18 mouse cellular contexts compared by ENCODE assay signal in genomic region chr7:110270455-110270854, GRCm38 (mm10). TPM values are rescaled to one million over a fixed set of nuclear protein-coding genes. Genes with fewer than 3 reads are reported as not detected.
DNase-seq lines count a peak whose midpoint lies in the region; ATAC-seq and TF ChIP-seq lines count a peak whose summit lies in the region.
"Had no signal": no experiment of that assay in that cellular context is flagged by ENCODE, and none has a peak within 500 bp of the region (broad histone marks: within the 10 kb centered on the region; RNA-seq: fewer than 3 reads in every experiment).

No protein-coding gene starts in this region.

- WGBS in bone marrow, adult 2 months: 9% methylated on average over 7 of the region's 7 CpGs
- WGBS in liver, postnatal 0 days (ENCODE audit: insufficient replicate concordance): 46% methylated on average over 7 of the region's 7 CpGs
- 82% methylated on average over 7 of the region's 7 CpGs for WGBS in small intestine, adult 2 months
- WGBS in embryonic facial prominence, embryonic 10.5 days: 92% methylated on average over 7 of the region's 7 CpGs
- WGBS in hindbrain, postnatal 0 days: 92% methylated on average over 7 of the region's 7 CpGs

- ATAC-seq in liver, postnatal 0 days: 0 out of 2 replicates have a peak, but pooled peaks have one; percentile 31
- no peak for ATAC-seq in hindbrain, postnatal 0 days
- ATAC-seq: intestine, embryonic 15.5 days had no signal

- no peak overlapping the region for H3K4me3 ChIP-seq in bone marrow, adult 2 months (replicated peaks; ENCODE audit: control insufficient read depth, low read depth, low read length)
- H3K4me3 ChIP-seq in liver, postnatal 0 days (ENCODE audit: low read depth, low read length): no peak overlapping the region
- no peak overlapping the region for H3K4me3 ChIP-seq in small intestine, adult 2 months (ENCODE audit: low read depth, low read length)
- no peak overlapping the region for H3K4me3 ChIP-seq in embryonic facial prominence, embryonic 10.5 days
- H3K4me3 ChIP-seq in hindbrain, postnatal 0 days (ENCODE audit: low read length): no peak overlapping the region
- H3K4me3 ChIP-seq: heart, embryonic 15.5 days; hindbrain, embryonic 12.5 days; intestine, embryonic 15.5 days; kidney, embryonic 15.5 days; left cerebral cortex, adult 2 months had no signal

- H3K27ac ChIP-seq in bone marrow, adult 2 months (ENCODE audit: control insufficient read depth, insufficient read depth, low read depth, low read length, poor library complexity): peak overlapping the region; percentile 54
- H3K27ac ChIP-seq in liver, postnatal 0 days (ENCODE audit: low read depth): peak overlapping the region; percentile 51; the same call in 1 of the 2 replicates
- 0 out of 2 replicates have a peak overlapping the region, but pooled peaks have one; percentile 12 for H3K27ac ChIP-seq in small intestine, adult 2 months (ENCODE audit: insufficient read depth, low read depth, low read length)
- H3K27ac ChIP-seq in embryonic facial prominence, embryonic 10.5 days (replicated peaks): no peak overlapping the region
- H3K27ac ChIP-seq in hindbrain, postnatal 0 days: no peak overlapping the region
- H3K27ac ChIP-seq: hindbrain, embryonic 12.5 days; intestine, embryonic 15.5 days; left cerebral cortex, adult 2 months; stomach, postnatal 0 days had no signal

- DNase-seq in lung, postnatal 25 days (ENCODE audit: low spot score): peak; percentile 36
- DNase-seq in lung, postnatal 4 days: no peak
- no peak for DNase-seq in liver, postnatal 0 days
- DNase-seq in embryonic facial prominence, embryonic 10.5 days (ENCODE audit: low spot score): no peak
- no peak for DNase-seq in hindbrain, postnatal 0 days (ENCODE audit: low spot score)
- DNase-seq: adrenal gland, postnatal 10 days; cerebellum, postnatal 36 days; gastrocnemius, postnatal 36 days; lung, postnatal 10 days; thymus, postnatal 36 days had no signal

- TF ChIP-seq CTCF in bone marrow, adult 2 months (IDR thresholded peaks at IDR 0.05; ENCODE audit: control insufficient read depth, insufficient read depth, low read length): no peak
- TF ChIP-seq CTCF in liver, postnatal 0 days (IDR thresholded peaks at IDR 0.05; ENCODE audit: low read depth): no peak
- TF ChIP-seq CTCF in small intestine, adult 2 months (IDR thresholded peaks at IDR 0.05; ENCODE audit: extremely low read depth, insufficient read length, insufficient replicate concordance, low read depth, low read length): no peak
- TF ChIP-seq CTCF in hindbrain, postnatal 0 days (IDR thresholded peaks at IDR 0.05; ENCODE audit: low read depth): no peak

- H3K4me1 ChIP-seq in bone marrow, adult 2 months (ENCODE audit: control insufficient read depth, insufficient read depth, low read length): peaks cover 8% of the 10 kb centered on the region; the same call in 1 of the 2 replicates
- H3K4me1 ChIP-seq in liver, postnatal 0 days (ENCODE audit: insufficient read depth): peaks cover 5% of the 10 kb centered on the region; the same call in 1 of the 2 replicates
- H3K4me1 ChIP-seq in small intestine, adult 2 months (ENCODE audit: control insufficient read depth, insufficient read depth, insufficient read length, low read length): peaks cover 5% of the 10 kb centered on the region; the same call in 1 of the 2 replicates
- peaks cover 10% of the 10 kb centered on the region; the same call in 1 of the 2 replicates for H3K4me1 ChIP-seq in embryonic facial prominence, embryonic 10.5 days
- no peaks in the 10 kb centered on the region for H3K4me1 ChIP-seq in hindbrain, postnatal 0 days (ENCODE audit: insufficient read depth, low read length)
- H3K4me1 ChIP-seq: hindbrain, embryonic 12.5 days; intestine, embryonic 15.5 days had no signal

- no peaks in the 10 kb centered on the region for H3K27me3 ChIP-seq in liver, postnatal 0 days (ENCODE audit: insufficient read depth, low read length)
- H3K27me3 ChIP-seq in small intestine, adult 2 months (ENCODE audit: control insufficient read depth, insufficient read depth, low read length): no peaks in the 10 kb centered on the region
- no peaks in the 10 kb centered on the region for H3K27me3 ChIP-seq in embryonic facial prominence, embryonic 10.5 days (replicated peaks; ENCODE audit: low read depth, poor library complexity, severe bottlenecking)
- H3K27me3 ChIP-seq in hindbrain, postnatal 0 days (ENCODE audit: insufficient read depth, low read length): no peaks in the 10 kb centered on the region
- H3K27me3 ChIP-seq: heart, embryonic 15.5 days; hindbrain, embryonic 12.5 days; intestine, embryonic 15.5 days; kidney, embryonic 15.5 days had no signal

- no peak for TF ChIP-seq EP300 in liver, postnatal 0 days (IDR thresholded peaks at IDR 0.05; ENCODE audit: low read depth)

- H3K9me3 ChIP-seq in liver, postnatal 0 days (ENCODE audit: low read length): no peaks in the 10 kb centered on the region
- no peaks in the 10 kb centered on the region for H3K9me3 ChIP-seq in embryonic facial prominence, embryonic 10.5 days
- H3K9me3 ChIP-seq in hindbrain, postnatal 0 days (ENCODE audit: low read length): no peaks in the 10 kb centered on the region
- H3K9me3 ChIP-seq: heart, embryonic 15.5 days; hindbrain, embryonic 12.5 days; intestine, embryonic 15.5 days; kidney, embryonic 15.5 days had no signal

- H3K9ac ChIP-seq in liver, postnatal 0 days (replicated peaks): no peak overlapping the region
- H3K9ac ChIP-seq in hindbrain, postnatal 0 days (replicated peaks; ENCODE audit: low read length): no peak overlapping the region
- H3K9ac ChIP-seq: heart, embryonic 15.5 days; hindbrain, embryonic 12.5 days; intestine, embryonic 15.5 days; kidney, embryonic 15.5 days had no signal

- H3K36me3 ChIP-seq in liver, postnatal 0 days (replicated peaks; ENCODE audit: insufficient read depth, low read length): peaks cover 25% of the 10 kb centered on the region
- peaks cover 29% of the 10 kb centered on the region for H3K36me3 ChIP-seq in small intestine, adult 2 months (ENCODE audit: control insufficient read depth, insufficient read depth, low read length)
- peaks cover 55% of the 10 kb centered on the region for H3K36me3 ChIP-seq in embryonic facial prominence, embryonic 10.5 days (replicated peaks)
- no peaks in the 10 kb centered on the region for H3K36me3 ChIP-seq in hindbrain, postnatal 0 days (ENCODE audit: insufficient read depth, low read length)

- H3K4me2 ChIP-seq in liver, postnatal 0 days (ENCODE audit: low read depth, low read length): no peak overlapping the region
- H3K4me2 ChIP-seq in hindbrain, postnatal 0 days (ENCODE audit: low read depth, low read length): no peak overlapping the region
- H3K4me2 ChIP-seq: heart, embryonic 15.5 days; hindbrain, embryonic 12.5 days; intestine, embryonic 15.5 days; kidney, embryonic 15.5 days had no signal

- no peak for TF ChIP-seq POLR2A in bone marrow, adult 2 months (IDR thresholded peaks at IDR 0.05; ENCODE audit: borderline replicate concordance, control insufficient read depth, low read depth, low read length)
- TF ChIP-seq POLR2A in small intestine, adult 2 months (IDR thresholded peaks at IDR 0.05; ENCODE audit: low read depth, low read length): no peak

RNA-seq across cellular contexts. Expression of gene Swap70, which starts 48.9 kb away (rescaled TPM):
- 12.6 and 23.1 TPM in 2 replicates for polyA plus RNA-seq in bone marrow, adult 2 months (2011; ENCODE audit: insufficient read depth, insufficient read length, low replicate concordance, missing spikeins)
- polyA plus RNA-seq in liver, postnatal 0 days (2015; fragmentation: Nextera tagmentation; extraction: Ambion mirVana): 5.2 and 7.2 TPM in 2 replicates
- 4.3 and 9.7 TPM in 2 replicates for polyA plus RNA-seq in small intestine, adult 2 months (2012; rRNA removed)
- 30.7 and 32.4 TPM in 2 replicates for polyA plus RNA-seq in embryonic facial prominence, embryonic 10.5 days (2016; fragmentation: Nextera tagmentation; extraction: Ambion mirVana)
- 9.1 and 12.4 TPM in 2 replicates for total RNA-seq in hindbrain, postnatal 0 days (2014; rRNA removed)
- 8.5 and 9.2 TPM in 2 replicates for polyA plus RNA-seq in hindbrain, postnatal 0 days (2015; fragmentation: Nextera tagmentation; extraction: Ambion mirVana)

Comparison
In these comparisons a context has a peak if more than half of its experiments do, and no peak if none do; other contexts are left out.
1. H3K27ac ChIP-seq: peak in bone marrow, adult 2 months (single experiment), liver, postnatal 0 days (single experiment) and small intestine, adult 2 months (single experiment); none in embryonic facial prominence, embryonic 10.5 days (single experiment) and hindbrain, postnatal 0 days (single experiment).